Mouse (Mus musculus): ENCODE measurements around the gene Psma3. TPM values are rescaled to one million over a fixed set of nuclear protein-coding genes. Genes with fewer than 3 reads are reported as not detected.
A peak's percentile ranks its signal among the peaks of the same experiment; 100 is the strongest.
"Not testable (repeated sequence)": the region's sequence is repeated elsewhere in the genome, so short reads cannot be mapped to it uniquely, and the experiment has no call there.

Gene Psma3
- polyA plus RNA-seq, 2 experiments = 245 to 594 TPM

- H3K4me2 ChIP-seq (replicated peaks; ENCODE audit: low read depth, low read length, severe bottlenecking) = peak overlapping the region; percentile 60; the same call in 1 of the 2 replicates
These were observed 43.4 kb downstream of the Psma3 start for GRCm38 (mm10) chr12:71017827-71018226.

GRCm38 (mm10) chr12:71019211-71019610 lies 44.8 kb downstream of the Psma3 start:
- no peak overlapping the region for H3K4me2 ChIP-seq (replicated peaks; ENCODE audit: low read depth, low read length, severe bottlenecking)
- H3K27me3 ChIP-seq (ENCODE audit: control insufficient read depth, insufficient read depth, low read length) = no peaks in the 10 kb centered on the region
- TF ChIP-seq POLR2A (IDR thresholded peaks at IDR 0.05; ENCODE audit: borderline replicate concordance, extremely low read depth, insufficient read depth, insufficient read length) = no peak
- no peaks in the 10 kb centered on the region for H3K9me3 ChIP-seq (ENCODE audit: control insufficient read depth, low read length)
- peaks cover 2% of the 10 kb centered on the region for H3K4me1 ChIP-seq (ENCODE audit: control insufficient read depth, insufficient read depth, low read length)
- no peak overlapping the region for H3K9ac ChIP-seq (ENCODE audit: low read depth, low read length, severe bottlenecking)
- no peak for DNase-seq (ENCODE audit: low spot score)
- peaks cover 47% of the 10 kb centered on the region for H3K36me3 ChIP-seq (ENCODE audit: control insufficient read depth, insufficient read depth, low read length)
- ATAC-seq (ENCODE audit: low FRiP score, low read depth) = no peak
- 88% methylated on average over 8 of the region's 8 CpGs for WGBS
- H3K27ac ChIP-seq (replicated peaks; ENCODE audit: low read depth, low read length) = no peak overlapping the region
- H3K4me3 ChIP-seq (replicated peaks; ENCODE audit: low read length) = no peak overlapping the region

More at GRCm38 (mm10) chr12:71017827-71018226, 43.4 kb downstream of the Psma3 start:
- ATAC-seq (ENCODE audit: low FRiP score, low read depth) (no peak), DNase-seq (ENCODE audit: low spot score) (no peak)
- Histone ChIP-seq H3K4me3 (replicated peaks; ENCODE audit: low read length) (peak overlapping the region; percentile 96; the same call in 1 of the 2 replicates), H3K4me1 (ENCODE audit: control insufficient read depth, insufficient read depth, low read length) (peaks cover 7% of the 10 kb centered on the region), H3K9ac (ENCODE audit: low read depth, low read length, severe bottlenecking) (no peak overlapping the region), H3K27me3 (ENCODE audit: control insufficient read depth, insufficient read depth, low read length) (no peaks in the 10 kb centered on the region), H3K27ac (replicated peaks; ENCODE audit: low read depth, low read length) (no peak overlapping the region), H3K36me3 (ENCODE audit: control insufficient read depth, insufficient read depth, low read length) (peaks cover 45% of the 10 kb centered on the region), H3K9me3 (ENCODE audit: control insufficient read depth, low read length) (no peaks in the 10 kb centered on the region)
- 83% methylated on average over 10 of the region's 10 CpGs for WGBS
- no peak for TF ChIP-seq POLR2A (IDR thresholded peaks at IDR 0.05; ENCODE audit: borderline replicate concordance, extremely low read depth, insufficient read depth, insufficient read length)

DNA sequence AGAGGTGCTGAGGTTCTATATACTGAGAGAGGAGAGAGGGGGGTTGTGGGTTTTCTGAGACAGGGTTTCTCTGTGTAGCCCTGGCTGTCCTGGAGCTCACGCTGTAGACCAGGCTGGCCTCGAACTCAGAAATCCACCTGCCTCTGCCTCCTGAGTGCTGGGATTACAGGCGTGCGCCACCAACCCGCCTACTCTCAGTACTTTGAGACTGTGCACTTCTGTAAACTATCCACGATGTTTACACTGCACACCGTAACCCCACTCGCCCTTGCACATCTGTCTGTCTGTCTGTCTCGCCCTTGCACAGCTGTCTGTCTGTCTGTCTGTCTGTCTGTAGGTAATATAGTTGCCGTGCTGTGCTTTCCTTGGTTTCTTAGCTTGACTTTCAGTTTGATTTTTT lies 50.0 kb downstream of the Psma3 start:
- peaks cover 90% of the 10 kb centered on the region for H3K36me3 ChIP-seq (ENCODE audit: control insufficient read depth, insufficient read depth, low read length)
- H3K27ac ChIP-seq (replicated peaks; ENCODE audit: low read depth, low read length) = no peak overlapping the region
- no peak overlapping the region for H3K4me2 ChIP-seq (replicated peaks; ENCODE audit: low read depth, low read length, severe bottlenecking)
- H3K4me3 ChIP-seq (replicated peaks; ENCODE audit: low read length) = no peak overlapping the region
- H3K9me3 ChIP-seq (ENCODE audit: control insufficient read depth, low read length) = no peaks in the 10 kb centered on the region
- DNase-seq (ENCODE audit: low spot score) (no peak), ATAC-seq (ENCODE audit: low FRiP score, low read depth) (no peak)
- no peak for TF ChIP-seq POLR2A (IDR thresholded peaks at IDR 0.05; ENCODE audit: borderline replicate concordance, extremely low read depth, insufficient read depth, insufficient read length)
- no peaks in the 10 kb centered on the region for H3K27me3 ChIP-seq (ENCODE audit: control insufficient read depth, insufficient read depth, low read length)
- WGBS = over 99% methylated on average over 10 of the region's 10 CpGs
- H3K4me1 ChIP-seq (ENCODE audit: control insufficient read depth, insufficient read depth, low read length) = no peaks in the 10 kb centered on the region
- no peak overlapping the region for H3K9ac ChIP-seq (ENCODE audit: low read depth, low read length, severe bottlenecking)

GRCm38 (mm10) chr12:71028265-71028664 lies 53.8 kb downstream of the Psma3 start:
- H3K9me3 ChIP-seq (ENCODE audit: control insufficient read depth, low read length); ATAC-seq (ENCODE audit: low FRiP score, low read depth); H3K9ac ChIP-seq (ENCODE audit: low read depth, low read length, severe bottlenecking); H3K4me1 ChIP-seq (ENCODE audit: control insufficient read depth, insufficient read depth, low read length); H3K27me3 ChIP-seq (ENCODE audit: control insufficient read depth, insufficient read depth, low read length); DNase-seq (ENCODE audit: low spot score); H3K4me3 ChIP-seq (replicated peaks; ENCODE audit: low read length); H3K4me2 ChIP-seq (replicated peaks; ENCODE audit: low read depth, low read length, severe bottlenecking); H3K27ac ChIP-seq (replicated peaks; ENCODE audit: low read depth, low read length): not testable (repeated sequence)
- peaks cover 81% of the 10 kb centered on the region for H3K36me3 ChIP-seq (ENCODE audit: control insufficient read depth, insufficient read depth, low read length)
- WGBS = 94% methylated on average over 8 of the region's 8 CpGs

GRCm38 (mm10) chr12:71030260-71030659 lies 55.8 kb downstream of the Psma3 start:
- Histone ChIP-seq H3K27me3 (ENCODE audit: control insufficient read depth, insufficient read depth, low read length) (no peaks in the 10 kb centered on the region), H3K4me2 (replicated peaks; ENCODE audit: low read depth, low read length, severe bottlenecking) (no peak overlapping the region), H3K36me3 (ENCODE audit: control insufficient read depth, insufficient read depth, low read length) (peaks cover 71% of the 10 kb centered on the region), H3K9ac (ENCODE audit: low read depth, low read length, severe bottlenecking) (no peak overlapping the region), H3K4me1 (ENCODE audit: control insufficient read depth, insufficient read depth, low read length) (no peaks in the 10 kb centered on the region), H3K27ac (replicated peaks; ENCODE audit: low read depth, low read length) (no peak overlapping the region), H3K9me3 (ENCODE audit: control insufficient read depth, low read length) (no peaks in the 10 kb centered on the region), H3K4me3 (replicated peaks; ENCODE audit: low read length) (no peak overlapping the region)
- ATAC-seq (ENCODE audit: low FRiP score, low read depth) = no peak
- TF ChIP-seq POLR2A (IDR thresholded peaks at IDR 0.05; ENCODE audit: borderline replicate concordance, extremely low read depth, insufficient read depth, insufficient read length) = no peak
- WGBS = 87% methylated on average over 8 of the region's 8 CpGs
- no peak for DNase-seq (ENCODE audit: low spot score)

- Histone ChIP-seq H3K36me3 (ENCODE audit: control insufficient read depth, insufficient read depth, low read length) (peaks cover 67% of the 10 kb centered on the region), H3K4me2 (replicated peaks; ENCODE audit: low read depth, low read length, severe bottlenecking) (no peak overlapping the region), H3K27me3 (ENCODE audit: control insufficient read depth, insufficient read depth, low read length) (no peaks in the 10 kb centered on the region), H3K4me3 (replicated peaks; ENCODE audit: low read length) (no peak overlapping the region), H3K4me1 (ENCODE audit: control insufficient read depth, insufficient read depth, low read length) (no peaks in the 10 kb centered on the region), H3K9ac (ENCODE audit: low read depth, low read length, severe bottlenecking) (no peak overlapping the region), H3K27ac (replicated peaks; ENCODE audit: low read depth, low read length) (no peak overlapping the region), H3K9me3 (ENCODE audit: control insufficient read depth, low read length) (no peaks in the 10 kb centered on the region)
- no peak for TF ChIP-seq POLR2A (IDR thresholded peaks at IDR 0.05; ENCODE audit: borderline replicate concordance, extremely low read depth, insufficient read depth, insufficient read length)
- ATAC-seq (ENCODE audit: low FRiP score, low read depth) (no peak), DNase-seq (ENCODE audit: low spot score) (no peak)
- 95% methylated on average over 5 of the region's 5 CpGs for WGBS
These were observed 56.3 kb downstream of the Psma3 start for GRCm38 (mm10) chr12:71030722-71031121.

Measured in limb, embryonic 14.5 days (tissue).